Mouse (Mus musculus) forebrain, embryonic 12.5 days (tissue): ENCODE results near the gene Nrf1. TPM values are rescaled to one million over a fixed set of nuclear protein-coding genes. Genes with fewer than 3 reads are reported as not detected.

Experiments used
- ATAC-seq: fragments of 200-750 bp; cut with Nextera tagmentation; 2 replicates; pipeline ENCODE4 v1.8.0; 2017; ENCODE audit warnings: moderate TSS enrichment; ENCODE audit not compliant: low FRiP score
- H3K27ac ChIP-seq: fragments of 300-500 bp; sonication (generic); 2 replicates; pipeline ENCODE4 v1.5.1; 2016; ENCODE audit warnings: mild to moderate bottlenecking
- H3K27me3 ChIP-seq: fragments of 300-500 bp; sonication (generic); 2 replicates; pipeline ENCODE4 v1.6.1; 2016; ENCODE audit warnings: mild to moderate bottlenecking
- H3K36me3 ChIP-seq: fragments of 300-500 bp; sonication (generic); replicated peaks from 2 replicates; pipeline ENCODE4 v1.6.1; 2016; ENCODE audit warnings: mild to moderate bottlenecking
- H3K4me1 ChIP-seq: fragments of 300-500 bp; sonication (generic); 2 replicates; pipeline ENCODE4 v1.6.1; 2016
- H3K4me2 ChIP-seq: fragments of 300-500 bp; sonication (generic); 2 replicates; pipeline ENCODE4 v1.6.1; 2016; ENCODE audit warnings: mild to moderate bottlenecking, moderate library complexity
- H3K4me3 ChIP-seq: fragments of 300-500 bp; sonication (generic); replicated peaks from 2 replicates; pipeline ENCODE4 v1.5.1; 2016; ENCODE audit warnings: mild to moderate bottlenecking
- H3K9ac ChIP-seq: fragments of 300-500 bp; sonication (generic); 2 replicates; pipeline ENCODE4 v1.6.1; 2016; ENCODE audit warnings: mild to moderate bottlenecking
- H3K9me3 ChIP-seq: fragments of 300-500 bp; sonication (generic); 2 replicates; pipeline ENCODE4 v1.6.1; 2016
- WGBS: fragments of 180-500 bp; shearing (Covaris S2); methylation state at CpG from one replicate; pipeline ENCODE4 v1.1.7; 2016; 5-methylcytosine and 5-hydroxymethylcytosine counted together
- microRNA counts: library from miRNA; unstranded; fragments of <30 nt; microRNA quantifications from one replicate; lab custom pipeline; 2017
- microRNA-seq: library from miRNA; unstranded; fragments of <30 nt; microRNA quantifications from one replicate; pipeline ENCODE4, GENCODE M21; 2017
- polyA plus RNA-seq: library from polyadenylated mRNA; unstranded; fragments of >200 nt; fragmentation: Nextera tagmentation; extraction: Ambion mirVana; gene quantifications from 2 replicates; pipeline ENCODE4 v1.2.1, GENCODE M21; 2016

Nrf1 gene
- polyA plus RNA-seq, 1 experiment from 2014 or later: 83.4 TPM

DNA sequence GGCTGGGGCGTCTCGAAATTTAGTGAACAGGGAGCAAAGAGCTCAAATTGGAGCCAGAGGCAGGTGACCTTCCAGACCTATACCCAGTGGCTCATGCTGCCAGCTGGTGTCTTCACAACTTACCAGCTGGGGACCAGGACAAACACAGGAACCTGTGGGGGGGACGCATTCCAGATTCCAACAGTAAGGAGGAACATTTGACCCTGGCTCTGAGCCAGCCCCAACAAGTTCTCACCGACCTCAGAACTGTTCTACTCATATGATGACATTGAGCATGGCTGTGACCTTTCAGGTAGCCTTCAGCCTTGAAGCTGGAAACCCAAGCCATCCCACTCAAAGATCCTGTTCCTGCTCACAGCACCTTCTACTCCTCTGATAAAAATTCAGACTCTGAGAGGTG lies 135.8 kb downstream of the Nrf1 start:
- no peak overlapping the region for H3K4me2 ChIP-seq
- H3K27ac ChIP-seq: no peak overlapping the region
- WGBS: 87% methylated on average over 4 of the region's 4 CpGs
- ATAC-seq: no peak
- H3K9me3 ChIP-seq: no peaks in the 10 kb centered on the region
- H3K27me3 ChIP-seq: peaks cover 55% of the 10 kb centered on the region
- H3K4me3 ChIP-seq: no peak overlapping the region
- no peak overlapping the region for H3K9ac ChIP-seq
- no peaks in the 10 kb centered on the region for H3K4me1 ChIP-seq
- H3K36me3 ChIP-seq: no peaks in the 10 kb centered on the region

DNA sequence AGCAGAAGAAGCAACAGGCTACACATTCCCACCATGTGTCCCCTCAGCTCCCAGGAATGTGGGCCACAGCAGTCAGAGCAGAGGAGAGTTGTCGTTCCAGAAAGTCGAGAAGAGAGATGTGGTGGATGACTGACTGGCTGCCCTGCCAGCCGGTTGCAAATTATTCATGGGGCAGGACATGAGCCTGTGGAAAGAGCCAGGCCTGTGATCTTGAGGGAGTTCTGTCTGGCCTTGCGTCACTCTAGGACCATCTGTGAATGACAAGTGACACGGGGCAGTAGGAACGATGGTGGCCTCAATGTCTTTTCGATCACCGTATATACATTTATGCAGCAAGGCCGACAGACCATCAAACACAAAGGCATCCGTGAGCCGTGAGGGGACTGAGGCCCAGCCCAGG lies 147.9 kb downstream of the Nrf1 start:
- no peak overlapping the region for H3K27ac ChIP-seq
- no peaks in the 10 kb centered on the region for H3K9me3 ChIP-seq
- no peaks in the 10 kb centered on the region for H3K4me1 ChIP-seq
- no peak for ATAC-seq
- no peak overlapping the region for H3K4me3 ChIP-seq
- H3K36me3 ChIP-seq: no peaks in the 10 kb centered on the region
- no peaks in the 10 kb centered on the region for H3K27me3 ChIP-seq
- no peak overlapping the region for H3K4me2 ChIP-seq
- WGBS: 86% methylated on average over 11 of the region's 11 CpGs
- no peak overlapping the region for H3K9ac ChIP-seq

DNA sequence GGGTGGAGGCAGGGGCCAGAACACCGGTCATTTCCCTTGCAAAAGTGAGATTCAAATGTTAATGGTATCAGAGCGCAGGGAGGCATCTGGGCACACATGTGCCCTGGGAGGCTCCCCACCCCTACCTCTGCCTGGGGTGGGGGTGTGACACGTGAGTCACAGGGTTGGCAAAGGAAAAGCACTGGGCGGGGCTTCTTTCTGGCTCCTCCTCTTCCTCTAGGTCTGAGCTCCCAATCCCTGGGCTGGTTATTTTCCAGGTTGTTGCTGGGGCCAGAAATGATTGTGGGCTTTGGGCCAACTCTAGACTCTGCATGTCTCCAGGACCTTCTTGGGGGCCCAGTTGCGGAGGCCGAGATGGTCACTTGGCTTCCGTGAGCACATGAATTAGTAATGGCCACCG lies 148.4 kb downstream of the Nrf1 start:
- Histone ChIP-seq H3K27me3 (no peaks in the 10 kb centered on the region), H3K4me3 (no peak overlapping the region), H3K9ac (no peak overlapping the region), H3K9me3 (no peaks in the 10 kb centered on the region), H3K27ac (no peak overlapping the region), H3K4me2 (no peak overlapping the region), H3K36me3 (no peaks in the 10 kb centered on the region), H3K4me1 (no peaks in the 10 kb centered on the region)
- ATAC-seq: no peak
- 82% methylated on average over 8 of the region's 8 CpGs for WGBS

MicroRNA genes within 50 kb of the gene (microRNA counts, 519-probe panel; counts per million panel counts)
- not detected for microRNA mmu-miR-182 (lab: Ali Mortazavi, UCI)
- microRNA mmu-miR-183 (lab: Ali Mortazavi, UCI): 3,770 counts per million, percentile 40 among the panel's probes with 10 or more counts
- 4,792 counts per million, percentile 61 among the panel's probes with 10 or more counts for microRNA mmu-miR-96 (lab: Ali Mortazavi, UCI)

Small RNA genes within 50 kb of the gene (microRNA-seq; reads per million reads assigned to microRNA genes)
- gene Mir182 (2,532 reads per million, percentile 85 among the genes with 10 or more reads in this experiment), gene Mir183 (1,278 reads per million, percentile 80 among the genes with 10 or more reads in this experiment), gene Mir96 (571 reads per million, percentile 70 among the genes with 10 or more reads in this experiment)

Other genes starting within 250 kb of the Nrf1 start
- gene Strip2, start 131.0 kb upstream of the Nrf1 start, polyA plus RNA-seq: 0.59 and 0.69 TPM in 2 replicates